Mouse (Mus musculus) intestine, postnatal 0 days (tissue): ENCODE results near the gene Hist1h2bc. TPM values are rescaled to one million over a fixed set of nuclear protein-coding genes. Genes with fewer than 3 reads are reported as not detected.
A peak's percentile ranks its signal among the peaks of the same experiment; 100 is the strongest.

ENCODE experiments used
- ATAC-seq: fragments of 200-750 bp; cut with Nextera tagmentation; 2 replicates; pipeline ENCODE4 v1.8.0; 2017; ENCODE audit warnings: mild to moderate bottlenecking, moderate TSS enrichment, moderate library complexity
- H3K27ac ChIP-seq: fragments of 300-500 bp; sonication (generic); 2 replicates; pipeline ENCODE4 v1.5.1; 2014; ENCODE audit warnings: mild to moderate bottlenecking, low read depth, low read length, moderate library complexity
- H3K27me3 ChIP-seq: fragments of 300-500 bp; sonication (generic); replicated peaks from 2 replicates; pipeline ENCODE4 v1.6.1; 2014; ENCODE audit warnings: low read length, mixed read lengths; ENCODE audit not compliant: control insufficient read depth, insufficient read depth
- H3K36me3 ChIP-seq: fragments of 300-500 bp; sonication (generic); 2 replicates; pipeline ENCODE4 v1.6.1; 2014; ENCODE audit warnings: mild to moderate bottlenecking, moderate library complexity; ENCODE audit not compliant: control insufficient read depth, insufficient read depth
- H3K4me1 ChIP-seq: fragments of 300-500 bp; sonication (generic); replicated peaks from 2 replicates; pipeline ENCODE4 v1.6.1; 2014; ENCODE audit warnings: antibody characterized with exemption, low read length, mixed read lengths; ENCODE audit not compliant: control insufficient read depth, insufficient read depth
- H3K4me2 ChIP-seq: fragments of 300-500 bp; sonication (generic); replicated peaks from 2 replicates; pipeline ENCODE4 v1.6.1; 2014; ENCODE audit warnings: low read depth, mild to moderate bottlenecking, moderate library complexity
- H3K4me3 ChIP-seq: fragments of 300-500 bp; sonication (generic); 2 replicates; pipeline ENCODE4 v1.5.1; 2014; ENCODE audit warnings: low read depth, low read length
- H3K9ac ChIP-seq: fragments of 300-500 bp; sonication (generic); 2 replicates; pipeline ENCODE4 v1.6.1; 2014; ENCODE audit warnings: mild to moderate bottlenecking, low read depth, low read length
- H3K9me3 ChIP-seq: fragments of 300-500 bp; sonication (generic); 2 replicates; pipeline ENCODE4 v1.6.1; 2016; ENCODE audit warnings: mixed run types; ENCODE audit not compliant: control insufficient read depth
- CTCF ChIP-seq: sonication (generic); IDR thresholded peaks from 2 replicates; pipeline ENCODE4 v1.5.1; 2016; ENCODE audit warnings: low read depth, mild to moderate bottlenecking, control low read depth, antibody characterized with exemption, moderate library complexity
- WGBS: fragments of 180-500 bp; shearing (Covaris S2); extraction: QIAGEN DNeasy Blood & Tissue Kit; methylation state at CpG from one replicate; pipeline ENCODE4 v1.1.7; 2014; 5-methylcytosine and 5-hydroxymethylcytosine counted together
- polyA plus RNA-seq: library from polyadenylated mRNA; unstranded; fragments of >200 nt; fragmentation: Nextera tagmentation; extraction: Ambion mirVana; gene quantifications from 2 replicates; pipeline ENCODE4 v1.2.1, GENCODE M21; 2015

Gene Hist1h2bc
- polyA plus RNA-seq, 1 experiment from 2014 or later: 211 TPM

- H3K4me1 ChIP-seq: no peaks in the 10 kb centered on the region
- peak; percentile 75 for ATAC-seq
- no peaks in the 10 kb centered on the region for H3K9me3 ChIP-seq
- no peak overlapping the region for H3K4me3 ChIP-seq
- no peak overlapping the region for H3K27ac ChIP-seq
- H3K4me2 ChIP-seq: peak overlapping the region; percentile 35
- TF ChIP-seq CTCF: no peak
- 17% methylated on average over 8 of the region's 8 CpGs for WGBS
- no peaks in the 10 kb centered on the region for H3K27me3 ChIP-seq
- no peaks in the 10 kb centered on the region for H3K36me3 ChIP-seq
- no peak overlapping the region for H3K9ac ChIP-seq
Observed at GRCm38 (mm10) chr13:23730479-23730878, 46.5 kb downstream of the Hist1h2bc start.

DNA sequence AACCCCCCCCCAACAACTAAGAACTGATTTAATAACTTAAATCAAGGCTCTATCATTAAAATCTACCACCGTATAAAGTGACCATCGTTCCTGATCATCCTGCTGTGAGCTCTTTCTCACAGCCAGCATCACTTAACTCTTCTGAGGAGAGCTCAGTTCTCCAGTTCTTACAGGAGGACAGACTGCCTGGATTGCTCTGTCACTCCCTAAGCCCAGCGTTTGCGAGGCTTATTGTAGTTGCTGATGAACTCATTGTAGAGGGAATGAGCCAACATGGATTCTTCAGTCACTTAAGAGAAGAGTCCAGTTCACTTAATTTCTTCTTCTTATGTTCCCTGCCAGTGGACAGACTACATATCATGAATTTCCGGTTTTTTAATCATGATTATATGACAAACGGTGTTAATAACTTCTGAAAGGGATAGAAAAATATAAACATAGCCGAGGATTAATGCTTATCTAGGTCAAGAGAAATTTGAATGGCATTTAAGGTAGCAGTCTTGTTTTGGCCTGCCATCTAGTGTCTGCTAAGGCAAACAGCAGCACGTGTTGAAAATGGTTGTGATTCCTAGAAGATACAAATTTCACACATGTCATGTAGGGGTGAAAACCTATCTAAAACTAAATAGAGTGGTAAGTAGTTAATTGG, 48.3 kb downstream of the Hist1h2bc start:
- Histone ChIP-seq H3K27ac (no peak overlapping the region), H3K27me3 (no peaks in the 10 kb centered on the region), H3K4me1 (no peaks in the 10 kb centered on the region), H3K9ac (no peak overlapping the region), H3K4me2 (no peak overlapping the region), H3K36me3 (no peaks in the 10 kb centered on the region), H3K9me3 (no peaks in the 10 kb centered on the region), H3K4me3 (no peak overlapping the region)
- ATAC-seq: no peak
- peak; percentile 93 for TF ChIP-seq CTCF
- 23% methylated on average over 8 of the region's 8 CpGs for WGBS

GRCm38 (mm10) chr13:23737091-23737490, 53.1 kb downstream of the Hist1h2bc start:
- Histone ChIP-seq H3K36me3 (no peaks in the 10 kb centered on the region), H3K9ac (no peak overlapping the region), H3K4me3 (no peak overlapping the region), H3K4me1 (no peaks in the 10 kb centered on the region), H3K4me2 (no peak overlapping the region), H3K27ac (no peak overlapping the region; the same call in 1 of the 2 replicates), H3K9me3 (no peaks in the 10 kb centered on the region), H3K27me3 (no peaks in the 10 kb centered on the region)
- TF ChIP-seq CTCF: no peak
- whole genome bisulfite sequencing: 77% methylated on average over 5 of the region's 5 CpGs
- no peak for ATAC-seq

- Histone ChIP-seq H3K27me3 (no peaks in the 10 kb centered on the region), H3K9ac (peak overlapping the region; percentile 90), H3K36me3 (no peaks in the 10 kb centered on the region), H3K9me3 (no peaks in the 10 kb centered on the region), H3K4me1 (no peaks in the 10 kb centered on the region), H3K27ac (peak overlapping the region; percentile 97), H3K4me3 (peak overlapping the region; percentile 60), H3K4me2 (peak overlapping the region; percentile 85)
- ATAC-seq: no peak
- WGBS: 27% methylated on average over 4 of the region's 4 CpGs
- TF ChIP-seq CTCF: no peak
Observed at GRCm38 (mm10) chr13:23738041-23738440, 54.0 kb downstream of the Hist1h2bc start.

- peak within 1 kb of the TSS; percentile 60 for H3K4me3 ChIP-seq
- peak; percentile 87 for ATAC-seq
Observed at GRCm38 (mm10) chr13:23738677-23739068, 54.7 kb downstream of the Hist1h2bc start, which contains the start of gene Hist1h1c. Hist1h1c (plus strand) TSS chr13:23738808.

GRCm38 (mm10) chr13:23739069-23739921, 55.3 kb downstream of the Hist1h2bc start:
- no peaks in the 10 kb centered on the region for H3K36me3 ChIP-seq
- H3K9ac ChIP-seq: peak overlapping the region; percentile 90
- under 1% methylated on average over 39 of the region's 39 CpGs for WGBS
- peak overlapping the region; percentile 97 for H3K27ac ChIP-seq
- TF ChIP-seq CTCF: no peak
- H3K27me3 ChIP-seq: no peaks in the 10 kb centered on the region
- peak; percentile 81 for ATAC-seq
- H3K4me2 ChIP-seq: peak overlapping the region; percentile 85
- H3K4me1 ChIP-seq: no peaks in the 10 kb centered on the region
- peak overlapping the region; percentile 60 for H3K4me3 ChIP-seq
- no peaks in the 10 kb centered on the region for H3K9me3 ChIP-seq

More at GRCm38 (mm10) chr13:23738677-23739068, 54.7 kb downstream of the Hist1h2bc start, which contains the start of gene Hist1h1c:
- Histone ChIP-seq H3K9ac (peak within 1 kb of the TSS; percentile 90), H3K4me1 (no peaks in the 10 kb centered on the region), H3K36me3 (no peaks in the 10 kb centered on the region), H3K27me3 (no peaks in the 10 kb centered on the region), H3K27ac (peak within 1 kb of the TSS; percentile 97), H3K9me3 (no peaks in the 10 kb centered on the region), H3K4me2 (peak within 1 kb of the TSS; percentile 85)
- TF ChIP-seq CTCF: peak; percentile 46; the same call in 1 of the 2 replicates
- WGBS: under 1% methylated on average over 29 of the region's 38 CpGs
